Mouse (Mus musculus): Measurements from ENCODE around the gene Trim44. TPM values are rescaled to one million over a fixed set of nuclear protein-coding genes. Genes with fewer than 3 reads are reported as not detected.

The Trim44 gene
- 74.1 TPM for polyA plus RNA-seq (2014; fragmentation: Illumina TruSeq; extraction: RNeasy Lipid Tissue Mini Kit (QIAGEN cat#74804); ENCODE audit: low read depth, low replicate concordance)

DNA sequence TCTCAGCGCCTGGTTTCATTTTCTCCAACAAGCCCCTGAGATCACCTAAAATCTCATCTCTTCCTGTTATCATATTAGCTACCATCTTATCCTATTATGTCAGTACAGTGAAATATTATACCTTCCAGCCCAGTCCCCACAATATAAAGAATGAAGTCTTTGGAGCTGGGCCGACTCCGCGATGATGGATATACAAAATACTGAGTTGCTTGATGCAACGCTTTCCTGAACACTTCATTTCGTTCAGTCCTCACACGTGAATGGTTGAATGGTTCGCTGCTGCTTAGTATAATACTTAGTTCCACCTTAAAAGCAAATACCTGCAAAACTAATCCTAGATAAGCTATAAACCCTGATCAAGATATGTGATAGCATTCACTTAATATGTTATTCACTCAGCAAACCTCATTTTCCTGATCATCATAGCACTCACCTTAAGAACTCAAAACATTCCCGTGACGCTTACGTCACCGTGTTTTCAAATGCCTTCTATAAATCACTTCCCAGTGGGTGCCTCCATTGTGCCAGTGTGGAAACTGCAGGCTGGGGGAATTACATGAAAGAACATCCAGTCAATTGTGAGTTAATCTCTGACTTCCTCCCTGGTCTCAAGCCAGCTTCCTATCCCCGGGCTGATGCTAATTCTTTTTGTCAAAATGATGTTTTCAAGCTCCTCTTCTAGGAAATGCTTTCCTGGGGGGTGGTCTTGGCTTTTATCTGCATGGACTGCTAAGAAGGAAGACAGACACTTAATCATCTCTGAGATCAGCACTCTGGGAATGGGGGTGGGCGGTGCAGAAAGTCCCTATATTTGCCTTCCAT, at the start of gene Trim44:
Gene Trim44 (minus strand): TSS at position 466 of the 822 bp plus-strand sequence.

GRCm38 (mm10) chr2:102451671-102452549, 44.3 kb upstream of the Trim44 start, which contains the start of gene Fjx1:
Gene Fjx1, minus strand, starts transcription at chr2:102452499.

Other genes starting within 250 kb of the Trim44 start
- 17.6 TPM for gene Ldlrad3, start 221.4 kb downstream of the Trim44 start, polyA plus RNA-seq (2014; fragmentation: Illumina TruSeq; extraction: RNeasy Lipid Tissue Mini Kit (QIAGEN cat#74804); ENCODE audit: low read depth, low replicate concordance)
- 4.9 TPM for gene Fjx1, start 44.7 kb upstream of the Trim44 start, polyA plus RNA-seq (2014; fragmentation: Illumina TruSeq; extraction: RNeasy Lipid Tissue Mini Kit (QIAGEN cat#74804); ENCODE audit: low read depth, low replicate concordance)
- gene Pamr1, start 142.2 kb upstream of the Trim44 start, polyA plus RNA-seq (2014; fragmentation: Illumina TruSeq; extraction: RNeasy Lipid Tissue Mini Kit (QIAGEN cat#74804); ENCODE audit: low read depth, low replicate concordance), result 6.2 TPM